Mouse (Mus musculus) hindbrain, embryonic 10.5 days (tissue): ENCODE data around the gene Jun. TPM values are rescaled to one million over a fixed set of nuclear protein-coding genes. Genes with fewer than 3 reads are reported as not detected.

ENCODE experiments used
- DNase-seq: peaks from one replicate; pipeline ENCODE4 v3.0.0-alpha.2; 2017; ENCODE audit warnings: low spot score
- H3K27ac ChIP-seq: fragments of 300-500 bp; sonication (generic); 2 replicates; pipeline ENCODE4 v1.5.1; 2016; ENCODE audit warnings: mild to moderate bottlenecking, moderate library complexity
- H3K27me3 ChIP-seq: fragments of 300-500 bp; sonication (generic); 2 replicates; pipeline ENCODE4 v1.6.1; 2016; ENCODE audit warnings: mild to moderate bottlenecking; ENCODE audit not compliant: poor library complexity, insufficient read depth, severe bottlenecking
- H3K36me3 ChIP-seq: fragments of 300-500 bp; sonication (generic); 2 replicates; pipeline ENCODE4 v1.6.1; 2016; ENCODE audit warnings: mild to moderate bottlenecking, moderate library complexity
- H3K4me1 ChIP-seq: fragments of 300-500 bp; sonication (generic); replicated peaks from 2 replicates; pipeline ENCODE4 v1.6.1; 2016; ENCODE audit warnings: mild to moderate bottlenecking
- H3K4me3 ChIP-seq: fragments of 300-500 bp; sonication (generic); 2 replicates; pipeline ENCODE4 v1.5.1; 2016; ENCODE audit warnings: mild to moderate bottlenecking, moderate library complexity
- H3K9me3 ChIP-seq: fragments of 300-500 bp; sonication (generic); 2 replicates; pipeline ENCODE4 v1.6.1; 2016; ENCODE audit warnings: mild to moderate bottlenecking, moderate library complexity
- WGBS: fragments of 180-500 bp; shearing (Covaris S2); methylation state at CpG from one replicate; pipeline ENCODE4 v1.1.7; 2016; 5-methylcytosine and 5-hydroxymethylcytosine counted together
- polyA plus RNA-seq: library from polyadenylated mRNA; unstranded; fragments of >200 nt; fragmentation: Nextera tagmentation; extraction: Ambion mirVana; gene quantifications from 2 replicates; pipeline ENCODE4 v1.2.1, GENCODE M21; 2016

Jun gene
- 63.7 and 64.6 TPM in 2 replicates for polyA plus RNA-seq

DNA sequence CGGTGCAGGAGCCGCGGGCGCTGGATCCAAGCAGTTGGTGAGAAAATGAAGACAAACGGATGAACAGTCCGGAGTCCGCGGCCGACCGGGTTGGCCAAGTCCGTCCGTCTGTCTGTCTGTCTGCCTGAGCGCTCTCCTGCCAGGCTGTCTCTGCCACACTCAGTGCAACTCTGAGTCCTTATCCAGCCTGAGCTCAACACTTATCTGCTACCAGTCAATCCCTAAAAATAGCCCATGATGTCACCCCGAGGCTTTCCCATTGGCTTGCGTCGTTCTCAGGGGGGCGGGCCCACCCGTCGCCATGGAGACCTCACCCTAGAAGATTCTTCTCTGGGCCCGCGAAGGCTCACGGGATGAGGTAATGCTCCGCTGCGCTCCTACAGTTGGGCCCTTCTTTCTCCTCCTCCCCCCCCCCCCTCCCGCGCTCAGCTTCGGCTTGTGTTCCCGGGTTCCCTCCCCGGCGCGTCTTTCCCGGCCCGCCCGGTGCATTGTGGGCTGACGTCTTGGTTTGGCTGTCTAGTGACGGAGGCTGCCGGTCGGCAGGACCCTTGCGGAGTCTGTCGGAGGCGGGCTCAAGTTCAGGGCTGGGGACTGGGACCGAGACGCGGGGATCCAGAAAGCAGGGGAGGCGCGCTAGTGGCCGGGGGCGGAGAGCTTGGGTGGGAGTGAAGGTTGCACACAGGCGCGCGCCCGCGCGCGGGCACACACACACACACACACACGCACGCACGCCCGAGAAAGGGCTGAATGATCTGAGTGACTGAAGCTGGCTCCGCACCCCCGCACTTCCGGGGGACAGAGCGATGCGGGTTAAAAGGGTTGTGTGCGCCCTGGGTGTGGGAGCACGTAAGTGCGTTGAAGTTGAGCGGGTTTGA is at the start of gene Jun:
Gene Jun (minus strand): TSS at position 198 of the 875 bp plus-strand sequence.
- Histone ChIP-seq H3K4me3 (peak within 1 kb of the TSS; percentile 86), H3K4me1 (peaks cover 45% of the 10 kb centered on the region), H3K9me3 (no peaks in the 10 kb centered on the region), H3K27me3 (no peaks in the 10 kb centered on the region), H3K36me3 (no peaks in the 10 kb centered on the region), H3K27ac (peak within 1 kb of the TSS; percentile 96)
- under 1% methylated on average over 68 of the region's 68 CpGs for WGBS
- peak; percentile 100 for DNase-seq

- no peak overlapping the region for H3K4me3 ChIP-seq
- H3K27me3 ChIP-seq, result no peaks in the 10 kb centered on the region
- 0 out of 2 replicates have a peak, but pooled peaks cover 2% of the 10 kb centered on the region for H3K9me3 ChIP-seq
- no peak overlapping the region for H3K27ac ChIP-seq
- DNase-seq, result no peak
- WGBS, result 90% methylated on average over 7 of the region's 7 CpGs
- H3K36me3 ChIP-seq, result no peaks in the 10 kb centered on the region
- H3K4me1 ChIP-seq, result peaks cover 23% of the 10 kb centered on the region
Measured at GRCm38 (mm10) chr4:95101684-95102083, 49.7 kb upstream of the Jun start.

DNA sequence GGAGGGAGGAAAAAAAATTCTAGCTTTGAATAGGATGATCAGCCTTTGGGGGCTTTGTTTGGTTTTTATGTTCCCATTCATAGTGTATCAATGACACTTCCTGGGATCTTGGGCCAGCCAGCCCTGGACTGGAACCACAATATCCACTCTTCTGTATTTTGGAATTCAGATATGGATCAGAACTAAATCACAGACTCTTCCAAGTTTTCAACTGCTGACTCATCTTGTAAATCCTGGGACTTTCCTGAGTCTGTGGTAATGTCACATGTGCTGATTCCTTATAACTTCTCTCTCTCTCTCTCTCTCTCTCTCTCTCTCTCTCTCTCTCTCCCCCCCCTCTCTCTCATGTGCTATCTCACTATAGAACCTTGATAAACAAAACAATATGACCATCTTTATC is 48.7 kb upstream of the Jun start:
- H3K27me3 ChIP-seq, result no peaks in the 10 kb centered on the region
- H3K9me3 ChIP-seq, result 0 out of 2 replicates have a peak, but pooled peaks cover 2% of the 10 kb centered on the region
- peaks cover 13% of the 10 kb centered on the region for H3K4me1 ChIP-seq
- H3K27ac ChIP-seq, result no peak overlapping the region
- no peak overlapping the region for H3K4me3 ChIP-seq
- DNase-seq, result no peak
- no peaks in the 10 kb centered on the region for H3K36me3 ChIP-seq

GRCm38 (mm10) chr4:95099373-95099772 is 47.4 kb upstream of the Jun start:
- Histone ChIP-seq H3K36me3 (no peaks in the 10 kb centered on the region), H3K27me3 (no peaks in the 10 kb centered on the region), H3K4me3 (no peak overlapping the region), H3K9me3 (0 out of 2 replicates have a peak, but pooled peaks cover 2% of the 10 kb centered on the region), H3K4me1 (peaks cover 10% of the 10 kb centered on the region), H3K27ac (no peak overlapping the region)
- WGBS, result 82% methylated on average over 7 of the region's 7 CpGs
- no peak for DNase-seq

GRCm38 (mm10) chr4:95098722-95099097 is 46.7 kb upstream of the Jun start:
- Histone ChIP-seq H3K36me3 (no peaks in the 10 kb centered on the region), H3K4me3 (no peak overlapping the region), H3K27ac (no peak overlapping the region), H3K4me1 (peaks cover 11% of the 10 kb centered on the region), H3K27me3 (no peaks in the 10 kb centered on the region), H3K9me3 (0 out of 2 replicates have a peak, but pooled peaks cover 2% of the 10 kb centered on the region)
- no peak for DNase-seq
- WGBS, result 69% methylated on average over 5 of the region's 5 CpGs

DNA sequence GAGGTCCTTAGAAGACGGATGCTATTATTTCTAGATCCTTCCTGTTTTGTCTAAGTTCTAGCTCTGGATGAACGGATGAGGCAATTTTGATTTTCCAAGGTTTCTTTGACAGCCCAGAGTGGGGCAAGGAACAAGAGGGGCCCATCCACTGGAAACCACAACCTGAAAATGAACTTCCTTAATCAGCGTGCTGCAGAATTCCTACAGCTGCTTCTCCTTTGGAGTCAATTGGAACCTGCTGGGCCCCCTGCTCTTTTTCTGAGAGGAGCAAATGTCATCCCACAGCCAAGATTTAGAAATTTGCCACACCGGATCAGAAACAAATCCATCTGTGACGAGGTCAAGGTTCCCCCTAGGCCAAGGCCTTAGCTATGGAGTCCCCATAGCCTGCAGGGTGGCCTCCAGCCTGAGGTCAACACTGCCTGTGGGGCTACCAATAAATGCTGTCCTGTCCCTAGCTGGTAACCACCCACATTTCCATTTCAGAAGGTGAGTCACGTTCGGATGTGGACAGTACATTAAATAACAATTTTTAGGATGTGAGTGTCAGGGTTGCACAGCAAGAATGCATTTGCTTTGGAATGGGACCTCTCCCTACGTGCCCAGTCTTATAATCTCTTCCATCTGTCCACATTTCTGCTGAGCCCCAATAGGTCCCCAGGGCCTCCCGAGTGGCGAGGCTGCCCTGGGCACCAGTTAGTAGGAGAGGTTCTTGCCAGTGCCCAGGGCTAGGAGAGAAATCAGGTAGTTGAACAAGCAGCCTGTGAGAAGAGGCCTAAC is 46.1 kb upstream of the Jun start:
- DNase-seq, result peak; percentile 46
- H3K27me3 ChIP-seq, result no peaks in the 10 kb centered on the region
- H3K4me1 ChIP-seq, result peaks cover 11% of the 10 kb centered on the region
- no peak overlapping the region for H3K4me3 ChIP-seq
- 65% methylated on average over 10 of the region's 10 CpGs for WGBS
- no peak overlapping the region for H3K27ac ChIP-seq
- no peaks in the 10 kb centered on the region for H3K36me3 ChIP-seq
- 0 out of 2 replicates have a peak, but pooled peaks cover 2% of the 10 kb centered on the region for H3K9me3 ChIP-seq

- Histone ChIP-seq H3K36me3 (no peaks in the 10 kb centered on the region), H3K4me3 (no peak overlapping the region), H3K9me3 (no peaks in the 10 kb centered on the region), H3K27ac (no peak overlapping the region), H3K27me3 (no peaks in the 10 kb centered on the region), H3K4me1 (peaks cover 11% of the 10 kb centered on the region)
- 69% methylated on average over 2 of the region's 2 CpGs for WGBS
- no peak for DNase-seq
Measured at GRCm38 (mm10) chr4:95096731-95097130, 44.7 kb upstream of the Jun start.

- H3K9me3 ChIP-seq, result no peaks in the 10 kb centered on the region
- no peak overlapping the region for H3K27ac ChIP-seq
- no peak for DNase-seq
- H3K27me3 ChIP-seq, result no peaks in the 10 kb centered on the region
- peaks cover 11% of the 10 kb centered on the region for H3K4me1 ChIP-seq
- 92% methylated on average over 6 of the region's 6 CpGs for WGBS
- no peaks in the 10 kb centered on the region for H3K36me3 ChIP-seq
- no peak overlapping the region for H3K4me3 ChIP-seq
Measured at GRCm38 (mm10) chr4:95095911-95096310, 43.9 kb upstream of the Jun start.

DNA sequence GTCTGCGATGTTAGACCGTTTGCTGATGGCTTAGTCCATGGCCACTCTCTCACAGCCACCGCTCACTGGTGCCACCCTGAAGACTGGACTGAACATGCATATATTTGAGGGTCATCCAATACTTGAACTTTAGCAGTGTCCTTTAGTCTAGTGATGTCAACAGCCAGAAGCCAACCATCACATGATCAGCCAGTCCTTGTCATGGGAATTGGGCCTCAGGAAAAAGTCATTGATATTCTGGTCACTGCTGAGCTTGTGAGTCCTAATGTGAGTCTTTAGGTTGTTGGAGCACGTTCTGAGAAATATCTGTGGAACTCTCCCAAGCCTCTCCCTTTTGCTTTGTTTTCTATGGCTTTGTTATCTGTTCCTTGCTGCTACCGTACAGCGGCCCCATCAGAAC is 43.3 kb upstream of the Jun start:
- no peaks in the 10 kb centered on the region for H3K9me3 ChIP-seq
- 93% methylated on average over 6 of the region's 6 CpGs for WGBS
- no peak overlapping the region for H3K4me3 ChIP-seq
- no peak for DNase-seq
- peaks cover 11% of the 10 kb centered on the region for H3K4me1 ChIP-seq
- no peaks in the 10 kb centered on the region for H3K27me3 ChIP-seq
- no peak overlapping the region for H3K27ac ChIP-seq
- H3K36me3 ChIP-seq, result no peaks in the 10 kb centered on the region

- Histone ChIP-seq H3K36me3 (no peaks in the 10 kb centered on the region), H3K27ac (no peak overlapping the region), H3K4me1 (peaks cover 11% of the 10 kb centered on the region), H3K27me3 (no peaks in the 10 kb centered on the region), H3K4me3 (no peak overlapping the region), H3K9me3 (no peaks in the 10 kb centered on the region)
- DNase-seq, result no peak
- 54% methylated on average over 4 of the region's 4 CpGs for WGBS
Measured at GRCm38 (mm10) chr4:95094700-95095113, 42.7 kb upstream of the Jun start.

- H3K4me1 ChIP-seq, result peaks cover 8% of the 10 kb centered on the region; the same call in 1 of the 2 replicates
- H3K4me3 ChIP-seq, result no peak overlapping the region
- H3K9me3 ChIP-seq, result no peaks in the 10 kb centered on the region
- 84% methylated on average over 6 of the region's 6 CpGs for WGBS
- no peaks in the 10 kb centered on the region for H3K27me3 ChIP-seq
- DNase-seq, result no peak
- no peak overlapping the region for H3K27ac ChIP-seq
- H3K36me3 ChIP-seq, result no peaks in the 10 kb centered on the region
Measured at GRCm38 (mm10) chr4:95093615-95094014, 41.6 kb upstream of the Jun start.

GRCm38 (mm10) chr4:95092516-95092915 is 40.5 kb upstream of the Jun start:
- no peaks in the 10 kb centered on the region for H3K36me3 ChIP-seq
- no peak overlapping the region for H3K4me3 ChIP-seq
- H3K4me1 ChIP-seq, result 0 out of 2 replicates have a peak, but pooled peaks cover 4% of the 10 kb centered on the region
- H3K27me3 ChIP-seq, result no peaks in the 10 kb centered on the region
- no peaks in the 10 kb centered on the region for H3K9me3 ChIP-seq
- no peak for DNase-seq
- H3K27ac ChIP-seq, result no peak overlapping the region
- WGBS, result 83% methylated on average over 4 of the region's 4 CpGs

DNA sequence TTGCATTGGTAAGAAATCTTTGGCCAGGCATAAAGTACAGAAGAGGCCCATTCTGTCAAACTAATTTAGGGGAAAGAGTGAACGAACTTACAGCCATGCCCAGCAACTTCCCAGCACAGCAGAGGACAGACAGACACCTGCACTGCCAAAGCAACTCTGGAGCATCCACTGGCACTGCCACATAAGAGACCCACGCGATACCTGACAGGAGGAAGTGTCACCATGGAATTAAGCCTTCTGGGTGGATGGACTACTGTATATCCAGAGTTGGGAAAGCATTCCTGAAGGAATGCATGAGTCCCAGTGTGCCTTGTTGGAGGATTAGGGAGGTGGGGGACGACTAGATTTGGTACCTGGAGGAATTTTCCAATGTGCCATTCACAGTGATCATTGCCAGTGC is 39.5 kb upstream of the Jun start:
- WGBS, result 81% methylated on average over 4 of the region's 4 CpGs

More for the DNA sequence above, 39.5 kb upstream of the Jun start:
- DNase-seq, result no peak
- H3K4me3 ChIP-seq, result no peak overlapping the region
- no peak overlapping the region for H3K27ac ChIP-seq
- no peaks in the 10 kb centered on the region for H3K36me3 ChIP-seq
- no peaks in the 10 kb centered on the region for H3K27me3 ChIP-seq
- 0 out of 2 replicates have a peak, but pooled peaks cover 4% of the 10 kb centered on the region for H3K4me1 ChIP-seq
- no peaks in the 10 kb centered on the region for H3K9me3 ChIP-seq
